Mouse (Mus musculus): ENCODE measurements around the gene Gsc.
"Not testable (repeated sequence)": the region's sequence is repeated elsewhere in the genome, so short reads cannot be mapped to it uniquely, and the experiment has no call there.

Gene Gsc

GRCm38 (mm10) chr12:104453002-104453401, 20.1 kb downstream of the Gsc start:
- DNase-seq = no peak

- DNase-seq = no peak
Observed at GRCm38 (mm10) chr12:104450257-104450656, 22.9 kb downstream of the Gsc start.

GRCm38 (mm10) chr12:104448099-104448498, 25.0 kb downstream of the Gsc start:
- DNase-seq = peak; percentile 62 to 80

- DNase-seq = not testable (repeated sequence)
Observed at GRCm38 (mm10) chr12:104447056-104447455, 26.1 kb downstream of the Gsc start.

- DNase-seq = peak in 1 of 2 experiments; percentile 25
Observed at GRCm38 (mm10) chr12:104443716-104444115, 29.4 kb downstream of the Gsc start.

GRCm38 (mm10) chr12:104440087-104440760, 32.9 kb downstream of the Gsc start:
- DNase-seq = peak; percentile 95 to 96

GRCm38 (mm10) chr12:104433951-104434735, 39.0 kb downstream of the Gsc start:
- no peak for DNase-seq

GRCm38 (mm10) chr12:104433214-104433613, 39.9 kb downstream of the Gsc start:
- no peak for DNase-seq

GRCm38 (mm10) chr12:104431359-104431758, 41.8 kb downstream of the Gsc start:
- DNase-seq = no peak

- peak; percentile 41 to 57 for DNase-seq
Observed at GRCm38 (mm10) chr12:104426915-104427314, 46.2 kb downstream of the Gsc start.

- no peak for DNase-seq
Observed at GRCm38 (mm10) chr12:104425591-104425990, 47.5 kb downstream of the Gsc start.

GRCm38 (mm10) chr12:104422615-104423392, 50.3 kb downstream of the Gsc start:
- DNase-seq = peak in 1 of 2 experiments; percentile 32
